Mouse (Mus musculus): ENCODE results near the gene Stag3.

Stag3 gene

GRCm38 (mm10) chr5:138279585-138280424 lies at the start of gene Stag3, which contains the start of the genes Gm43720 and Gpc2:
TSS of gene Stag3 (plus strand) at chr5:138280240.
TSS of gene Gm43720 (minus strand) at chr5:138279958.
TSS of gene Gpc2 (minus strand) at chr5:138280005.
- DNase-seq (ENCODE audit: extremely low spot score, low read depth, low spot score), result peak; percentile 95

GRCm38 (mm10) chr5:138233778-138234177 lies 46.3 kb upstream of the Stag3 start:
- no peak for DNase-seq (ENCODE audit: extremely low spot score, low read depth, low spot score)

GRCm38 (mm10) chr5:138234224-138234623 lies 45.8 kb upstream of the Stag3 start:
- no peak for DNase-seq (ENCODE audit: extremely low spot score, low read depth, low spot score)

- DNase-seq (ENCODE audit: extremely low spot score, low read depth, low spot score), result no peak
Measured at GRCm38 (mm10) chr5:138241511-138241910, 38.5 kb upstream of the Stag3 start.

GRCm38 (mm10) chr5:138251144-138251543 lies 28.9 kb upstream of the Stag3 start:
- DNase-seq (ENCODE audit: extremely low spot score, low read depth, low spot score), result no peak

- no peak for DNase-seq (ENCODE audit: extremely low spot score, low read depth, low spot score)
Measured at GRCm38 (mm10) chr5:138253061-138253460, 27.0 kb upstream of the Stag3 start.

- DNase-seq (ENCODE audit: extremely low spot score, low read depth, low spot score), result peak; percentile 89
Measured at GRCm38 (mm10) chr5:138255353-138256093, 24.5 kb upstream of the Stag3 start, which contains the start of gene Lamtor4. TSS of gene Lamtor4 (plus strand) at chr5:138255482.

GRCm38 (mm10) chr5:138256094-138256467 lies 24.0 kb upstream of the Stag3 start:
- no peak for DNase-seq (ENCODE audit: extremely low spot score, low read depth, low spot score)

GRCm38 (mm10) chr5:138256966-138257584 lies 23.0 kb upstream of the Stag3 start:
- no peak for DNase-seq (ENCODE audit: extremely low spot score, low read depth, low spot score)

GRCm38 (mm10) chr5:138257585-138257978 lies 22.5 kb upstream of the Stag3 start:
- DNase-seq (ENCODE audit: extremely low spot score, low read depth, low spot score), result no peak

- no peak for DNase-seq (ENCODE audit: extremely low spot score, low read depth, low spot score)
Measured at GRCm38 (mm10) chr5:138258078-138258477, 22.0 kb upstream of the Stag3 start.

- DNase-seq (ENCODE audit: extremely low spot score, low read depth, low spot score), result no peak
Measured at GRCm38 (mm10) chr5:138258542-138258941, 21.5 kb upstream of the Stag3 start.

GRCm38 (mm10) chr5:138258993-138259392 lies 21.0 kb upstream of the Stag3 start:
- no peak for DNase-seq (ENCODE audit: extremely low spot score, low read depth, low spot score)

GRCm38 (mm10) chr5:138260051-138260450 lies 20.0 kb upstream of the Stag3 start:
- no peak for DNase-seq (ENCODE audit: extremely low spot score, low read depth, low spot score)

- no peak for DNase-seq (ENCODE audit: extremely low spot score, low read depth, low spot score)
Measured at GRCm38 (mm10) chr5:138260834-138261233, 19.2 kb upstream of the Stag3 start.

- no peak for DNase-seq (ENCODE audit: extremely low spot score, low read depth, low spot score)
Measured at GRCm38 (mm10) chr5:138262001-138262400, 18.0 kb upstream of the Stag3 start.

- DNase-seq (ENCODE audit: extremely low spot score, low read depth, low spot score), result no peak
Measured at GRCm38 (mm10) chr5:138262582-138263240, 17.3 kb upstream of the Stag3 start.

GRCm38 (mm10) chr5:138263260-138264206 lies 16.5 kb upstream of the Stag3 start, which contains the start of gene BC037034:
TSS of gene BC037034 (minus strand) at chr5:138264033.
- DNase-seq (ENCODE audit: extremely low spot score, low read depth, low spot score), result no peak

- DNase-seq (ENCODE audit: extremely low spot score, low read depth, low spot score), result no peak
Measured at GRCm38 (mm10) chr5:138264207-138264578, 15.8 kb upstream of the Stag3 start.

- DNase-seq (ENCODE audit: extremely low spot score, low read depth, low spot score), result no peak
Measured at GRCm38 (mm10) chr5:138265712-138266111, 14.3 kb upstream of the Stag3 start.
